Mouse (Mus musculus) olfactory bulb, adult 2 months (tissue): Measurements from ENCODE around the gene Mms22l. TPM values are rescaled to one million over a fixed set of nuclear protein-coding genes. Genes with fewer than 3 reads are reported as not detected.
"Not testable (repeated sequence)": the region's sequence is repeated elsewhere in the genome, so short reads cannot be mapped to it uniquely, and the experiment has no call there.

ENCODE experiments used
- H3K27ac ChIP-seq: fragments of 200-500 bp; 2 replicates; pipeline ENCODE4 v1.5.1; 2012; ENCODE audit warnings: low read depth, low read length; ENCODE audit not compliant: insufficient read depth
- H3K4me1 ChIP-seq: fragments of 200-500 bp; 2 replicates; pipeline ENCODE4 v1.6.1; 2012; ENCODE audit warnings: low read length; ENCODE audit not compliant: control insufficient read depth, insufficient read depth
- H3K4me3 ChIP-seq: fragments of 200-500 bp; 2 replicates; pipeline ENCODE4 v1.5.1; 2012; ENCODE audit warnings: mild to moderate bottlenecking, low read depth, low read length, moderate library complexity; ENCODE audit not compliant: insufficient read depth
- CTCF ChIP-seq: fragments of 200-500 bp; IDR thresholded peaks from 2 replicates; pipeline ENCODE4 v1.5.1; 2012; ENCODE audit warnings: low read depth, mild to moderate bottlenecking, low read length, moderate library complexity; ENCODE audit not compliant: insufficient read depth
- POLR2A ChIP-seq: fragments of 200-500 bp; IDR thresholded peaks from 2 replicates; pipeline ENCODE4 v1.6.1; 2012; ENCODE audit warnings: mild to moderate bottlenecking, low read depth, low read length, moderate library complexity; ENCODE audit not compliant: insufficient read depth
- WGBS: fragments of 180-500 bp; shearing (Covaris S2); methylation state at CpG from one replicate; pipeline ENCODE4 v1.1.7; 2018; 5-methylcytosine and 5-hydroxymethylcytosine counted together
- polyA plus RNA-seq: library from polyadenylated mRNA; stranded (reverse); fragments of >200 nt; gene quantifications from 2 replicates; pipeline ENCODE4 v1.2.4, GENCODE M21; 2012; ENCODE audit warnings: low replicate concordance; ENCODE audit not compliant: missing spikeins, insufficient read depth, insufficient read length

Gene Mms22l
- polyA plus RNA-seq, 1 experiment: not detected

GRCm38 (mm10) chr4:24631177-24631911 is 135.1 kb downstream of the Mms22l start:
- Histone ChIP-seq H3K27ac (no peak overlapping the region), H3K4me3 (no peak overlapping the region), H3K4me1 (peaks cover 3% of the 10 kb centered on the region; the same call in 1 of the 2 replicates)
- no peak for TF ChIP-seq CTCF
- no peak for TF ChIP-seq POLR2A
- 75% methylated on average over 9 of the region's 9 CpGs for WGBS

- TF ChIP-seq CTCF (no peak), POLR2A (no peak)
Measured at GRCm38 (mm10) chr4:24642306-24642705, 146.1 kb downstream of the Mms22l start.

GRCm38 (mm10) chr4:24644735-24645134 is 148.5 kb downstream of the Mms22l start:
- H3K4me3 ChIP-seq, H3K27ac ChIP-seq, H3K4me1 ChIP-seq: not testable (repeated sequence)
- WGBS: 94% methylated on average over 7 of the region's 8 CpGs

More at GRCm38 (mm10) chr4:24642306-24642705, 146.1 kb downstream of the Mms22l start:
- Histone ChIP-seq H3K4me1 (no peaks in the 10 kb centered on the region), H3K4me3 (no peak overlapping the region), H3K27ac (no peak overlapping the region)
- WGBS: 40% methylated on average over 2 of the region's 2 CpGs
